Mouse (Mus musculus): Measurements from ENCODE around the gene Gm428. TPM values are rescaled to one million over a fixed set of nuclear protein-coding genes. Genes with fewer than 3 reads are reported as not detected.
"Not testable (repeated sequence)": the region's sequence is repeated elsewhere in the genome, so short reads cannot be mapped to it uniquely, and the experiment has no call there.

Gm428 gene
- polyA plus RNA-seq (2012): not detected in 2 replicates

GRCm38 (mm10) chr4:73683216-73683615, at the start of gene Gm428:
Gene Gm428, plus strand, starts transcription at chr4:73683516.
- not testable (repeated sequence) for TF ChIP-seq GATA1 (IDR thresholded peaks at IDR 0.05; ENCODE audit: low read length)

DNA sequence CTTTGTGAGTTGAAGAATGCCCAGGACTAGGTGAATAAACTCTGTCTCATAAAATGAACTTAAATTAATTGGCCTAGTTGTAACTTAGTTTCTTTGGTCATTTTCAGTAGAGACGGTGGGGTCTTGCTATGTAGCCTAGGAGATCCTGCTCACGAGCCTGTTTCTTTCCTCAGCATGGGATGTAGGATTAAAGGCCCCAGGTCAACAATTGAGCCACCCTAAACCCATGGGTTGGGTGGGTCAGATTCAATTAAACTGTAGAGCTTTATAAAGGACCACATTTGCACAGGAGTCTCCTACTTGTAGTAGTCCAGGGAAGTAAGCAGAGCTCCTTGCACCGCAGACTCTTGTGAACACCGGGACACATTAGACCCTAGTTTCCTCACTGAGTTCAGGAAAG, 45.5 kb upstream of the Gm428 start, which contains the start of gene Gm11236:
Gene Gm11236 (plus strand): TSS at position 301 of the 400 bp plus-strand sequence.
- not testable (repeated sequence) for TF ChIP-seq GATA1 (IDR thresholded peaks at IDR 0.05; ENCODE audit: low read length)

DNA sequence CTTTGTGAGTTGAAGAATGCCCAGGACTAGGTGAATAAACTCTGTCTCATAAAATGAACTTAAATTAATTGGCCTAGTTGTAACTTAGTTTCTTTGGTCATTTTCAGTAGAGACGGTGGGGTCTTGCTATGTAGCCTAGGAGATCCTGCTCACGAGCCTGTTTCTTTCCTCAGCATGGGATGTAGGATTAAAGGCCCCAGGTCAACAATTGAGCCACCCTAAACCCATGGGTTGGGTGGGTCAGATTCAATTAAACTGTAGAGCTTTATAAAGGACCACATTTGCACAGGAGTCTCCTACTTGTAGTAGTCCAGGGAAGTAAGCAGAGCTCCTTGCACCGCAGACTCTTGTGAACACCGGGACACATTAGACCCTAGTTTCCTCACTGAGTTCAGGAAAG, 15.3 kb upstream of the Gm428 start, which contains the start of gene Gm11239:
Gene Gm11239 (plus strand): TSS at position 301 of the 400 bp plus-strand sequence.
- not testable (repeated sequence) for TF ChIP-seq GATA1 (IDR thresholded peaks at IDR 0.05; ENCODE audit: low read length)

- TF ChIP-seq GATA1 (IDR thresholded peaks at IDR 0.05; ENCODE audit: low read length): no peak
These were observed 35.4 kb downstream of the Gm428 start for GRCm38 (mm10) chr4:73718761-73719160.

DNA sequence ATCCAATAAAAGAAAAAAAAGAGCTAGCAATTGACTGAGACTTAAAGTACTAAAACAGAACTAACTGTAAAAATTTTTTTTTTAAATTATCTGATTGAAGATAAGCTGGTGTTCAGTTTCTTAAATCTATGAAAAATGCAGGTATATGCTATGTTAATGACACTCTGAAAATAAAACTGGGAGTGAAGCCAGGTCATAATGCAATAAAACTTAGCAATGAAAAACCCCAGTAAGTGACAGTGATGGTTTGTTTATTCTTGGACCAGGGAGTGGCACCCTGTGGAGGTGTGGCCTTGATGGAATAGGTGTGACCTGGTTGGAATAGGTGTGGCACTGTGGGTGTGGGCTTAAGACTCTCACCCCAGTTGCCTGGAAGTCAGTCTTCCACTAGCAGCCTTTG, 36.5 kb downstream of the Gm428 start:
- no peak for TF ChIP-seq GATA1 (IDR thresholded peaks at IDR 0.05; ENCODE audit: low read length)

Other genes starting within 250 kb of the Gm428 start
- not detected in 2 replicates for gene Gm11238, start 75.6 kb upstream of the Gm428 start, polyA plus RNA-seq (2012)
- not detected in 2 replicates for gene Gm11237, start 60.5 kb upstream of the Gm428 start, polyA plus RNA-seq (2012)
- gene Gm11236, start 45.4 kb upstream of the Gm428 start, polyA plus RNA-seq (2012): not detected in 2 replicates
- gene Gm11239, start 15.2 kb upstream of the Gm428 start, polyA plus RNA-seq (2012): not detected in 2 replicates
- gene Rasef, start 107.5 kb downstream of the Gm428 start, polyA plus RNA-seq (2012): not detected in 2 replicates
- gene Gm11758, start 192.8 kb downstream of the Gm428 start, polyA plus RNA-seq (2012): not detected in 2 replicates
- not detected in 2 replicates for gene Gm11757, start 207.6 kb downstream of the Gm428 start, polyA plus RNA-seq (2012)
- not detected in 2 replicates for gene Gm13871, start 222.4 kb downstream of the Gm428 start, polyA plus RNA-seq (2012)
- gene Gm11756, start 237.2 kb downstream of the Gm428 start, polyA plus RNA-seq (2012): not detected in 2 replicates